Mouse (Mus musculus): ENCODE measurements at regions not wholly inside any gene's neighbourhood (a gene's known extent, or its start where the extent isn't known, plus 50 kb on each side); places are given as distances from the start of the nearest gene placed in this dataset.

DNA sequence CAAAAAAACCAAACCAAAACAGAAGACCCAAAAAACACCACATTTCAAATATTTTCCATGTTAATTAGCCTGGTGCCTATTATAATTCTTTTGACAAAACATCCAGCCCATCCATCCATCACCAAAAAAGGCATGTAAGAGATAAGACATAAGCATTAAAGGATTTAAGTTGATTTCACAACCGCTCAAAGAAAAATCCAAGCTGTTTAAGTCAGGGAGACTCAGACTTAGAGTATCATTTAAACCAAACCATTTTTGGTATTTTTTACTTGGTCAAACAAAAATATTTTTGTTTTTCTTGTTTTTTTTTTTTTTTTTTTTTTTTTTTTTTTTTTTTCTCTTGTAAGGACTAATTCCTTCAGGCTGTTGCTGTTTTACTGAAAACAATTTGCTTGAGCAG is 304.6 kb upstream of the Zeb2 start:
- Histone ChIP-seq H3K9ac (ENCODE audit: low read depth, low read length) (no peak overlapping the region), H3K4me1 (ENCODE audit: control insufficient read depth, insufficient read depth, low read length) (no peaks in the 10 kb centered on the region), H3K4me2 (ENCODE audit: low read depth, low read length) (no peak overlapping the region), H3K36me3 (ENCODE audit: control insufficient read depth, insufficient read depth, low read length) (no peaks in the 10 kb centered on the region), H3K27ac (ENCODE audit: low read length) (no peak overlapping the region), H3K27me3 (replicated peaks; ENCODE audit: control insufficient read depth, insufficient read depth, low read length) (no peaks in the 10 kb centered on the region), H3K4me3 (ENCODE audit: low read length) (no peak overlapping the region), H3K9me3 (ENCODE audit: control insufficient read depth, low read length) (no peaks in the 10 kb centered on the region)
- WGBS, result 89% methylated on average over 1 of the region's 1 CpGs
- no peak for ATAC-seq

- ATAC-seq, result no peak
- Histone ChIP-seq H3K9ac (ENCODE audit: low read depth, low read length) (no peak overlapping the region), H3K4me2 (ENCODE audit: low read depth, low read length) (no peak overlapping the region), H3K27ac (ENCODE audit: low read length) (no peak overlapping the region), H3K4me1 (ENCODE audit: control insufficient read depth, insufficient read depth, low read length) (peaks cover 7% of the 10 kb centered on the region), H3K4me3 (ENCODE audit: low read length) (no peak overlapping the region), H3K9me3 (ENCODE audit: control insufficient read depth, low read length) (no peaks in the 10 kb centered on the region), H3K27me3 (replicated peaks; ENCODE audit: control insufficient read depth, insufficient read depth, low read length) (no peaks in the 10 kb centered on the region), H3K36me3 (ENCODE audit: control insufficient read depth, insufficient read depth, low read length) (no peaks in the 10 kb centered on the region)
- 90% methylated on average over 8 of the region's 8 CpGs for WGBS
These were observed 290.9 kb upstream of the Zeb2 start for GRCm38 (mm10) chr2:45408136-45408535.

DNA sequence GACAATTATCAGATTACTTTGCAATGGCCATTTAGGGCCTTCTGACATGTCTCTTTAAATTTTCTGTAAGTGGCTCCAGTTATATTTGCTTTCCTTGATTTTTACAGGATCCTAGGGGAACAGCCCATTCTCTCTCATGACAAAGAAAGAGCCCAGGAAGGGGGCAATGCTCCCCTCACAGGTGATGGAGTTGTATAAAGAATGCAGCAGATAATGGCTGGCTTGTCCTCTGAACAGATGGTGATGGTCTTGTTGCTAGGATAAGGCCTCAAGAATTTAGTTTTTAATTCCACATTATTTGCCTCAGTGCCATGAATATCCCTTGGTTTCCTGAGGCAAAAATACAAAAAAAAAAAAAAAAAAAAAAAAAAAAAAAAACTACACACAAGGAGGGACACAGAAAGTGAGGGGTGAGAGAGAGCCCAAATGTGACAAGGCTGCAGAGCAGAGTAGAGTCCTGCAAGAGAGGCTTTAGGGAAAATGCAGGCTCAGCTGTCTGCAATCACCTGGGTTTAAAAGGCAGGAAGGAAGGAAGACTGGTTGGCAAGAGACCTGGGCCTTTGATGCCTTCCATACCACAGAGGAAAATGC is 272.8 kb upstream of the Zeb2 start:
- no peak for ATAC-seq

DNA sequence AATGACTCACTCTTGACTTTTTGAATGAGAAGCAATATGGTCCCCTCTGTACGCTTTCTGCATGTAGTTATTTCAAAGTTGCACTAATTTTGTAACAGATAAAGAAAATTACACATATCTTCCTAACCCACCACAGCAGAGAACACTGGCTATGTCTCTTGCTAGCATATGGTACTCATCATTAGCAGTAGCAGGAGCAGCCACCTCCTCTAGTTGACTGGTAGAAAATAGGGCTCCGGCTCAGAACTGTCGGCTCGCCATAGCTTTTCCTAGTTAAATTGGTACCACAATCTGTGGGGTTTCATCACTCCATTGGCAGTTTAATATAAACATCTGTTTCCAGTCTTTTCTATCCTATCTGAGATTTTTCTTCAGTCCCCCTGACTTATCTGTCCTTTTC is 254.1 kb upstream of the Zeb2 start:
- H3K4me3 ChIP-seq (ENCODE audit: low read length), result no peak overlapping the region
- no peak overlapping the region for H3K4me2 ChIP-seq (ENCODE audit: low read depth, low read length)
- WGBS, result 74% methylated on average over 4 of the region's 4 CpGs
- H3K27ac ChIP-seq (ENCODE audit: low read length), result no peak overlapping the region
- no peaks in the 10 kb centered on the region for H3K27me3 ChIP-seq (replicated peaks; ENCODE audit: control insufficient read depth, insufficient read depth, low read length)
- no peaks in the 10 kb centered on the region for H3K4me1 ChIP-seq (ENCODE audit: control insufficient read depth, insufficient read depth, low read length)
- no peaks in the 10 kb centered on the region for H3K36me3 ChIP-seq (ENCODE audit: control insufficient read depth, insufficient read depth, low read length)
- no peak for ATAC-seq
- no peaks in the 10 kb centered on the region for H3K9me3 ChIP-seq (ENCODE audit: control insufficient read depth, low read length)
- no peak overlapping the region for H3K9ac ChIP-seq (ENCODE audit: low read depth, low read length)

More for the DNA sequence above, 272.8 kb upstream of the Zeb2 start:
- Histone ChIP-seq H3K4me1 (ENCODE audit: control insufficient read depth, insufficient read depth, low read length) (no peaks in the 10 kb centered on the region), H3K27ac (ENCODE audit: low read length) (no peak overlapping the region), H3K9me3 (ENCODE audit: control insufficient read depth, low read length) (no peaks in the 10 kb centered on the region), H3K27me3 (replicated peaks; ENCODE audit: control insufficient read depth, insufficient read depth, low read length) (no peaks in the 10 kb centered on the region), H3K4me3 (ENCODE audit: low read length) (no peak overlapping the region), H3K9ac (ENCODE audit: low read depth, low read length) (no peak overlapping the region), H3K4me2 (ENCODE audit: low read depth, low read length) (no peak overlapping the region), H3K36me3 (ENCODE audit: control insufficient read depth, insufficient read depth, low read length) (no peaks in the 10 kb centered on the region)

DNA sequence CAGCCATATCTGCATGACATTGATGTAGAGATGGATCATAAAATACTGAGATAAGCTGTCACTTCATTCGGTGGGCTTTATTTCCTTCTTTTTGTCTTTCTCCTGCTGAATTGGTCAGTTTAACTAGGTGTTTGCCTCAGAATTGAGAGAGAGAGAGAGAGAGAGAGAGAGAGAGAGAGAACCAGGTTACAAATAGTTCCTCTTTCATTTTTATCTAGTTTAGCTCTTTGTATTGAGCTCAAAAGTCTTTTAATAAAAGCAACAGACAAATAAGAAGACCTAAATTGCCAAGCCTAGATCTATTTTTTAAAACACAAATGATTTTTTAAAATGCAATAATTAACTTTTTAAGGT is 253.4 kb upstream of the Zeb2 start:
- Histone ChIP-seq H3K4me2 (ENCODE audit: low read depth, low read length) (no peak overlapping the region), H3K4me3 (ENCODE audit: low read length) (no peak overlapping the region), H3K9ac (ENCODE audit: low read depth, low read length) (no peak overlapping the region), H3K27me3 (replicated peaks; ENCODE audit: control insufficient read depth, insufficient read depth, low read length) (no peaks in the 10 kb centered on the region), H3K27ac (ENCODE audit: low read length) (no peak overlapping the region), H3K36me3 (ENCODE audit: control insufficient read depth, insufficient read depth, low read length) (no peaks in the 10 kb centered on the region), H3K4me1 (ENCODE audit: control insufficient read depth, insufficient read depth, low read length) (no peaks in the 10 kb centered on the region), H3K9me3 (ENCODE audit: control insufficient read depth, low read length) (no peaks in the 10 kb centered on the region)
- 47% methylated on average over 1 of the region's 1 CpGs for WGBS
- no peak for ATAC-seq

DNA sequence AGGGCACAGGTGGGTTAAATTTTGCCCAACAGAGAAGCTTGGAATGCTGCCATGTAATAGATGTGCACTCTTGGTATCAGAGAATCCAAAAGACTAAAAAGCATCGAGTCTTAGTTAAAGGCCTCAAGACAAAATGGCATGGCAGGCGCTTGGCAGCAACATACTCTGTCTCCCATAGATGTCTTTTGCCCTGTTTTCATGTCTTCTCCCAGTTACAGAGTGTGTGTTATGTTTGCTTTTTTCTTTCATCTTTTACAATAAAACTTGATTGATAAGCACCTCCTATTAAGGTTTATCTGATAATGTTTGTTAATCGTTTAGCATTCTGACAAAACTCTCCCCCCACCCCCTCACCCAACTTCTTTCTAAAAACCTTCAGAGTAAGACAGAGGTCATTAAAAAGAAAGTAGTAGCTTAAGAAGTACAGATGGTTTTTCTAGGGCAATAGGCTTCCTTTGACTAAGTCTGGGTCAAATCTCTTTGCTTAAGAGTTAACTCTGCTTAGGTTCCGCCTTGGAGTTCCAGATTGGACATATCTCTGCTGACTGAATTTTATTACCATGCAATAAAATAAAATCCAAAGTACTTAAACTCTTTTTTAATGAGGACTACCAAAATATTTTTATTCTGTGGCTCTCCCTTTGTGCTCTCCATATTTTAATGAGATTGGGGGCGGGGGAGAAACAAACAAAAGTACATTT is 252.9 kb upstream of the Zeb2 start:
- Histone ChIP-seq H3K27ac (ENCODE audit: low read length) (no peak overlapping the region), H3K9ac (ENCODE audit: low read depth, low read length) (no peak overlapping the region), H3K4me3 (ENCODE audit: low read length) (no peak overlapping the region), H3K36me3 (ENCODE audit: control insufficient read depth, insufficient read depth, low read length) (no peaks in the 10 kb centered on the region), H3K4me1 (ENCODE audit: control insufficient read depth, insufficient read depth, low read length) (no peaks in the 10 kb centered on the region), H3K27me3 (replicated peaks; ENCODE audit: control insufficient read depth, insufficient read depth, low read length) (no peaks in the 10 kb centered on the region), H3K9me3 (ENCODE audit: control insufficient read depth, low read length) (no peaks in the 10 kb centered on the region), H3K4me2 (ENCODE audit: low read depth, low read length) (no peak overlapping the region)
- ATAC-seq, result no peak
- 68% methylated on average over 5 of the region's 5 CpGs for WGBS

- no peak for ATAC-seq
- Histone ChIP-seq H3K4me2 (ENCODE audit: low read depth, low read length) (no peak overlapping the region), H3K4me1 (ENCODE audit: control insufficient read depth, insufficient read depth, low read length) (no peaks in the 10 kb centered on the region), H3K27ac (ENCODE audit: low read length) (no peak overlapping the region), H3K4me3 (ENCODE audit: low read length) (no peak overlapping the region), H3K36me3 (ENCODE audit: control insufficient read depth, insufficient read depth, low read length) (no peaks in the 10 kb centered on the region), H3K9ac (ENCODE audit: low read depth, low read length) (no peak overlapping the region), H3K27me3 (replicated peaks; ENCODE audit: control insufficient read depth, insufficient read depth, low read length) (no peaks in the 10 kb centered on the region), H3K9me3 (ENCODE audit: control insufficient read depth, low read length) (no peaks in the 10 kb centered on the region)
- 80% methylated on average over 4 of the region's 4 CpGs for WGBS
These were observed 252.2 kb upstream of the Zeb2 start for GRCm38 (mm10) chr2:45369432-45369831.

GRCm38 (mm10) chr2:45367436-45368193 is 250.4 kb upstream of the Zeb2 start:
- WGBS, result 68% methylated on average over 10 of the region's 10 CpGs
- Histone ChIP-seq H3K4me1 (ENCODE audit: control insufficient read depth, insufficient read depth, low read length) (no peaks in the 10 kb centered on the region), H3K9me3 (ENCODE audit: control insufficient read depth, low read length) (no peaks in the 10 kb centered on the region), H3K4me3 (ENCODE audit: low read length) (no peak overlapping the region), H3K4me2 (ENCODE audit: low read depth, low read length) (no peak overlapping the region), H3K9ac (ENCODE audit: low read depth, low read length) (no peak overlapping the region), H3K27me3 (replicated peaks; ENCODE audit: control insufficient read depth, insufficient read depth, low read length) (no peaks in the 10 kb centered on the region), H3K27ac (ENCODE audit: low read length) (no peak overlapping the region), H3K36me3 (ENCODE audit: control insufficient read depth, insufficient read depth, low read length) (no peaks in the 10 kb centered on the region)
- ATAC-seq, result no peak

GRCm38 (mm10) chr2:45357266-45357665 is 240.1 kb upstream of the Zeb2 start:
- no peak for ATAC-seq
- WGBS, result 80% methylated on average over 7 of the region's 7 CpGs

More at GRCm38 (mm10) chr2:45357266-45357665, 240.1 kb upstream of the Zeb2 start:
- H3K27me3 ChIP-seq (replicated peaks; ENCODE audit: control insufficient read depth, insufficient read depth, low read length), result no peaks in the 10 kb centered on the region
- H3K4me2 ChIP-seq (ENCODE audit: low read depth, low read length), result no peak overlapping the region
- H3K4me3 ChIP-seq (ENCODE audit: low read length), result no peak overlapping the region
- H3K9ac ChIP-seq (ENCODE audit: low read depth, low read length), result no peak overlapping the region
- no peak overlapping the region for H3K27ac ChIP-seq (ENCODE audit: low read length)
- H3K36me3 ChIP-seq (ENCODE audit: control insufficient read depth, insufficient read depth, low read length), result no peaks in the 10 kb centered on the region
- no peaks in the 10 kb centered on the region for H3K9me3 ChIP-seq (ENCODE audit: control insufficient read depth, low read length)
- H3K4me1 ChIP-seq (ENCODE audit: control insufficient read depth, insufficient read depth, low read length), result no peaks in the 10 kb centered on the region
